Mouse (Mus musculus) G1E (cell line): ENCODE measurements at regions not wholly inside any gene's neighbourhood (a gene's known extent, or its start where the extent isn't known, plus 50 kb on each side); places are given as distances from the start of the nearest gene placed in this dataset.

Experiments
- ATAC-seq: 2 replicates; pipeline ENCODE4 v1.8.0; 2016; ENCODE audit warnings: mild to moderate bottlenecking; ENCODE audit not compliant: insufficient number of reproducible peaks, poor library complexity, low FRiP score, severe bottlenecking; ENCODE audit errors: extremely low read depth
- DNase-seq: peaks from one replicate; pipeline ENCODE4 v3.0.0; 2012; ENCODE audit warnings: low spot score
- H3K27me3 ChIP-seq: 2 replicates; pipeline ENCODE4 v1.6.1; 2012; ENCODE audit warnings: mild to moderate bottlenecking, low read length, inconsistent platforms; ENCODE audit not compliant: insufficient read depth
- H3K36me3 ChIP-seq: replicated peaks from 2 replicates; pipeline ENCODE3; 2012; ENCODE audit warnings: mild to moderate bottlenecking, inconsistent platforms
- H3K4me1 ChIP-seq: 2 replicates; pipeline ENCODE4 v1.6.1; 2012; ENCODE audit warnings: low read depth, low read length, inconsistent platforms, mixed read lengths; ENCODE audit not compliant: insufficient read depth
- H3K4me3 ChIP-seq: 2 replicates; pipeline ENCODE4 v1.5.1; 2012; ENCODE audit warnings: low read depth, mild to moderate bottlenecking, inconsistent platforms, low read length, moderate library complexity, mixed read lengths
- H3K9me3 ChIP-seq: replicated peaks from 2 replicates; pipeline ENCODE4 v1.6.1; 2012; ENCODE audit warnings: inconsistent platforms
- CTCF ChIP-seq: IDR thresholded peaks from 2 replicates; pipeline ENCODE4 v1.5.1; 2012; ENCODE audit warnings: low read depth, low read length, inconsistent platforms, mixed read lengths
- GATA1 ChIP-seq: IDR thresholded peaks from 2 replicates; pipeline ENCODE4 v1.6.1; 2012; ENCODE audit warnings: borderline replicate concordance, low read length, inconsistent platforms, mixed read lengths
- GATA2 ChIP-seq: IDR thresholded peaks from 2 replicates; pipeline ENCODE4 v1.6.1; 2012; ENCODE audit warnings: low read depth, low read length, inconsistent platforms, borderline replicate concordance
- POLR2AphosphoS5 ChIP-seq: IDR thresholded peaks from 2 replicates; pipeline ENCODE4 v1.6.1; 2012; ENCODE audit warnings: low read depth, low read length, inconsistent platforms; ENCODE audit not compliant: insufficient replicate concordance
- TAL1 ChIP-seq: conservative IDR thresholded peaks from 2 replicates; pipeline ENCODE4 v1.6.1; 2012; ENCODE audit warnings: low read depth, low read length, inconsistent platforms, mixed read lengths

DNA sequence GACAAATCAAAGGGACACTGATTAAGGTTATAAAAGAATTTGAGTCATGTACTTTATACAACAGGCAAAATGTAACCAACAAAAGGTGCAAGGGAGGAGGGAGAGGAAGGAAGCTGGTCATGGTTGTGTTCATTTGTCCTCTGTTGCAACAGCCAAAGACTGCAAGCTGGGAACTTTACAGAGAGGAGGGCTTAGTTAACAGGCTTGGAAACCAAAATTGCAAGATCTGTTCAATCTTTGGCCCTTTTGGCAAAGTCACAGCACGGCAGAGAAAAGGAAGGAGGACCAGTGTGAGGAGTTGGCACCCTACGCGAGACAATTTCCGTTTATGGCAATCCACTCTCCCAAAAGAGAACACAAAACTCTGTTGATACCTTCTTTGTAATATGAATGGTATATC lies 67.6 kb downstream of the Tmem30b start:
- ATAC-seq (no peak), DNase-seq (no peak)
- Histone ChIP-seq H3K27me3 (0 out of 2 replicates have a peak, but pooled peaks cover 4% of the 10 kb centered on the region), H3K4me1 (no peaks in the 10 kb centered on the region), H3K36me3 (no peaks in the 10 kb centered on the region), H3K9me3 (no peaks in the 10 kb centered on the region), H3K4me3 (no peak overlapping the region)
- no peak for TF ChIP-seq GATA1

DNA sequence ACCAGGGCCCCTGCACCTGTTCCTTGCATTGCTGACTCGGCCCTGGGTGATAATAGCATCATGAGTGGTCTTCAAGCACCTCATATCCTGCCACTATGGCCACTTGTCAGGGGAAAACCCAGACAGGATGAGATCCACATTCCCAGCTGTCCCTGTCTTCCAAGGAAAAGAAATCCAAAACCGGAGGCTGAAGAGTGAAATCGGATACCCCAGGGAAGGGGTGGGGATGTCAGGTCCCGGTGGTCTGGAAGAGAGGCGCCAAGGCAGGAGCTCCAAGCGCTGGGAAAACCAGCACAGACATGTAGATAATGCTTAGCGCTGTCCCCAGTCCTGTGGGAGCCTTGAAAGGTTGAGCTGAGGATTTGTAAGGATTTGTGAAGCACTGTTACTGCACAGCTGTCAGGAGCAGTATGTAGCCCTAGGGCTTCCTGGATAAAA lies 69.8 kb downstream of the Tmem30b start:
- ATAC-seq (no peak), DNase-seq (no peak)
- Histone ChIP-seq H3K27me3 (0 out of 2 replicates have a peak, but pooled peaks cover 4% of the 10 kb centered on the region), H3K36me3 (no peaks in the 10 kb centered on the region), H3K4me1 (no peaks in the 10 kb centered on the region), H3K9me3 (no peaks in the 10 kb centered on the region), H3K4me3 (no peak overlapping the region)
- no peak for TF ChIP-seq GATA2
- TF ChIP-seq GATA1: no peak
- TF ChIP-seq CTCF: no peak
- TF ChIP-seq POLR2AphosphoS5: no peak
- no peak for TF ChIP-seq TAL1

DNA sequence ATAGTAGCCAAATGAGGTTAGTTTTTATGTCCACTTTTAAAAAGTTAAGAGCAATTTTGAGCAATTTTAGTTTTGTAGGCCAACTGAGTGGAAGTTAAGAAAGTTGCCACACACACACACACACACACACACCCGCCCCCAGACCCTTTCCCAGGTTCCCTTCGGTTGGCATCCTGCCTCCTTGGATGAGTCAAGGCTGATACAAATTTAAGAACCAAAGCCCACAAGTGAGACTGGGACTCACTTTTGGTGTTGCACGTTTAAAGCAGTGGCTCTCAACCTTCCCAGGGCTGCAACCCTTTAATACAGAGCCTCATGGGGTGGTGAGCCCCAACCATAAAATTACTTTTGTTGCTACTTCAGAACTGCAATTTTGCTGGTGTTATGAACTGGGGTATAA lies 70.4 kb downstream of the Tmem30b start:
- Histone ChIP-seq H3K4me3 (no peak overlapping the region), H3K9me3 (no peaks in the 10 kb centered on the region), H3K36me3 (no peaks in the 10 kb centered on the region), H3K27me3 (0 out of 2 replicates have a peak, but pooled peaks cover 4% of the 10 kb centered on the region), H3K4me1 (no peaks in the 10 kb centered on the region)
- DNase-seq (no peak), ATAC-seq (no peak)
- TF ChIP-seq POLR2AphosphoS5 (no peak), CTCF (no peak), GATA1 (no peak), GATA2 (no peak), TAL1 (no peak)

DNA sequence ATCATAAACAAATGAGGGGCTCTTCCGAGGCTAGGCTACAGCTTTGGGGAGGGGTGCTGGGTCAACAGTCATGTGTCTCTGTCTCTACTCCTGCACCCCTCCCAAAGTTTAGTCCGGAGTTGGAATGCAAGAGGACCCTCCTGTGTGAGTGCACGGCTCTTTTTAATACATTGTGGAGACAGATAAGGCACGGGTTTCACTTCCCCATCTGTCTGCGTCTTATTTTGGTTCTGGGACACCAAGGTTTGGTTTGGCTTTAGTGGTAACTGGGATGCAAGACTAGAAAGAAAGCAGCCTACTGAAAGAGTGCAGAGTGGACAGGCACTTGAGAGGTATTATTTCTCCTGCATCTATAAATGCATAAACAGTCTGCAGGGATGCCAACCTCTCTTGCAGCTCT lies 71.2 kb downstream of the Tmem30b start:
- H3K27me3 ChIP-seq: 0 out of 2 replicates have a peak, but pooled peaks cover 4% of the 10 kb centered on the region
- no peak for ATAC-seq
- TF ChIP-seq TAL1 (no peak), CTCF (no peak), POLR2AphosphoS5 (no peak), GATA1 (no peak), GATA2 (no peak)
- H3K4me1 ChIP-seq: no peaks in the 10 kb centered on the region
- no peaks in the 10 kb centered on the region for H3K36me3 ChIP-seq
- H3K9me3 ChIP-seq: no peaks in the 10 kb centered on the region
- no peak overlapping the region for H3K4me3 ChIP-seq
- no peak for DNase-seq

DNA sequence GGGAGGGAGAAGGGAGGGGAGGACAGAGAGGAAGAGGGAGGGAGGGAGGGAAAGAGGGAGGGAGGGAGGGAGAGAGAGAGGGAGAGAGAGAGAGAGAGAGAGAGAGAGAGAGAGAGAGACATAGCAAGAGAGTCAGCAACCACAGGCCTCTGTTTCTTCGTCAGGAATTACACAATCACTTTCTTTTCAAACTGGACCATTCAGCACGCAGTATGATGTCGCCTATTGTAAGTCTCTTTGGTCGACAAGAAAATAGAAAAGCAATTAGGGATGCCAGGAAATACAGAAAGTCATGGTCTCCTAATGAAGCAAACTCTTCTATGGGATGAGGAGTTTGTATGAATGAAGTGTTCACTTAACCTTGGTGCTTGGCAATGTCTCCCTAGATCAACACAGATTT lies 73.1 kb downstream of the Tmem30b start:
- no peak for DNase-seq
- 0 out of 2 replicates have a peak, but pooled peaks cover 4% of the 10 kb centered on the region for H3K27me3 ChIP-seq
- no peak for ATAC-seq
- no peak overlapping the region for H3K4me3 ChIP-seq
- H3K9me3 ChIP-seq: no peaks in the 10 kb centered on the region
- TF ChIP-seq TAL1 (no peak), POLR2AphosphoS5 (no peak), GATA2 (no peak), CTCF (no peak), GATA1 (no peak)
- no peaks in the 10 kb centered on the region for H3K36me3 ChIP-seq
- no peaks in the 10 kb centered on the region for H3K4me1 ChIP-seq

DNA sequence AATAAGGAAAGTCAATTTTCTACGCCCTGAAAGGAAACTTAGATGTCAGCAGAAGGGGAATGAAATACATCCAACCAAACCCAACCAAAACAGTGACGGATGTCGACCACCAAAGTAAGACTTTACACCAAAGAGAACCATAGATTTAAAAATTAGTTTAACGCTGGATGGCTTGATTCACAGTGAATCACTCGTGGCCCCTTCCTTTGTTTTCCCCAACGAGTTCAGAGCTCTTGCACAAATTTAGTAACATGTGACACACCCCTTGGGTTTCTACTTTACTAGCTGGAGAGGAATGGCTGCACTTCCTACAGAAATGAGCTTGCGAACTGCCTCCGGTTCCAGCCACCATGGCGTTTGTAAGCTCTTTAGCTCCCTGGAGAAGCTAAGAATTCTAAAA lies 74.2 kb downstream of the Tmem30b start:
- no peaks in the 10 kb centered on the region for H3K36me3 ChIP-seq
- ATAC-seq: no peak
- TF ChIP-seq GATA1 (no peak), POLR2AphosphoS5 (no peak), GATA2 (no peak), TAL1 (no peak), CTCF (no peak)

DNA sequence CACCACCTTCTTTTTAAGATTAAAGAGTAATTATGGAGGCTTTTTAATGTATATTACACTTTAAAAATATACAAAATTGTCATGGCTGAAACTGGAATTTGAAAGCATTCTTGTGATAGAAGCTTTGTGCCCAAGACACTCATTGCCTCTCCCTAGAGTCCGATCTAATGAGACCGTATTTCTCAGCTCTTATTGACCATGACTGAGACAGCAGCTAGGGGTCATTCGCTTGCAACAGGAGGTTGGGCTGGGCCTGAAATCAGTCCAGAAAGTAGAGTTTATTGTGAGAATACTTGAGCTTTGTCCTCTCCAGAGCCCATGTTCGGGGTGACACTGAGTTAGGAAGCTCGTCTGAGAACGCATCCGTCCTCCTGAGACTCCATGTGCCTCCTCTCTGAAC lies 79.7 kb downstream of the Tmem30b start:
- TF ChIP-seq POLR2AphosphoS5: no peak
- TF ChIP-seq TAL1: no peak
- TF ChIP-seq GATA2: no peak
- TF ChIP-seq GATA1: no peak

More for the DNA sequence above, 74.2 kb downstream of the Tmem30b start:
- H3K9me3 ChIP-seq: no peaks in the 10 kb centered on the region
- H3K4me1 ChIP-seq: no peaks in the 10 kb centered on the region
- no peak for DNase-seq
- no peak overlapping the region for H3K4me3 ChIP-seq
- 0 out of 2 replicates have a peak, but pooled peaks cover 4% of the 10 kb centered on the region for H3K27me3 ChIP-seq

More for the DNA sequence above, 79.7 kb downstream of the Tmem30b start:
- no peak for ATAC-seq
- no peaks in the 10 kb centered on the region for H3K36me3 ChIP-seq
- H3K4me3 ChIP-seq: no peak overlapping the region
- peaks cover 8% of the 10 kb centered on the region for H3K27me3 ChIP-seq
- DNase-seq: no peak
- H3K9me3 ChIP-seq: no peaks in the 10 kb centered on the region
- no peaks in the 10 kb centered on the region for H3K4me1 ChIP-seq
